Mouse (Mus musculus) retina, embryonic 14.5 days (tissue): Measurements from ENCODE around the gene Cldn19.
A peak's percentile ranks its signal among the peaks of the same experiment; 100 is the strongest.
"Not testable (repeated sequence)": the region's sequence is repeated elsewhere in the genome, so short reads cannot be mapped to it uniquely, and the experiment has no call there.

Source experiments
- DNase-seq: peaks from one replicate; pipeline ENCODE4 v3.0.0-alpha.2; 2015; ENCODE audit warnings: low spot score

Gene Cldn19

GRCm38 (mm10) chr4:119252025-119252808 is 3.0 kb upstream of the Cldn19 start:
- no peak for DNase-seq

GRCm38 (mm10) chr4:119254012-119254618 is 1.1 kb upstream of the Cldn19 start:
- peak; percentile 44 for DNase-seq

GRCm38 (mm10) chr4:119257083-119257482 is 1.9 kb downstream of the Cldn19 start:
- DNase-seq, result no peak

- DNase-seq, result peak; percentile 24
Observed at GRCm38 (mm10) chr4:119259344-119260254, 4.4 kb downstream of the Cldn19 start.

GRCm38 (mm10) chr4:119261087-119261713 is 6.0 kb downstream of the Cldn19 start:
- no peak for DNase-seq

- no peak for DNase-seq
Observed at GRCm38 (mm10) chr4:119262483-119262882, 7.3 kb downstream of the Cldn19 start.

- DNase-seq, result no peak
Observed at GRCm38 (mm10) chr4:119263459-119263858, 8.2 kb downstream of the Cldn19 start.

- DNase-seq, result no peak
Observed at GRCm38 (mm10) chr4:119266606-119267005, 11.4 kb downstream of the Cldn19 start.

GRCm38 (mm10) chr4:119274627-119275026 is 19.4 kb downstream of the Cldn19 start:
- DNase-seq, result no peak

GRCm38 (mm10) chr4:119275226-119275625 is 20.0 kb downstream of the Cldn19 start:
- no peak for DNase-seq

- no peak for DNase-seq
Observed at GRCm38 (mm10) chr4:119275726-119276125, 20.5 kb downstream of the Cldn19 start.

- DNase-seq, result not testable (repeated sequence)
Observed at GRCm38 (mm10) chr4:119278784-119279183, 23.6 kb downstream of the Cldn19 start.

- no peak for DNase-seq
Observed at GRCm38 (mm10) chr4:119284861-119285260, 29.6 kb downstream of the Cldn19 start.

- no peak for DNase-seq
Observed at GRCm38 (mm10) chr4:119285336-119285735, 30.1 kb downstream of the Cldn19 start.

- DNase-seq, result no peak
Observed at GRCm38 (mm10) chr4:119291921-119292320, 36.7 kb downstream of the Cldn19 start.

GRCm38 (mm10) chr4:119292771-119293573 is 37.8 kb downstream of the Cldn19 start:
- DNase-seq, result peak; percentile 66

GRCm38 (mm10) chr4:119293574-119294258 is 38.5 kb downstream of the Cldn19 start:
- peak; percentile 32 for DNase-seq

- DNase-seq, result peak; percentile 100
Observed at GRCm38 (mm10) chr4:119294415-119295133, 39.4 kb downstream of the Cldn19 start, which contains the start of gene Ybx1. Gene Ybx1, minus strand, starts transcription at chr4:119294604.

- no peak for DNase-seq
Observed at GRCm38 (mm10) chr4:119295134-119295453, 39.9 kb downstream of the Cldn19 start.

- no peak for DNase-seq
Observed at GRCm38 (mm10) chr4:119297361-119297760, 42.1 kb downstream of the Cldn19 start.
